Mouse (Mus musculus) E14TG2a.4 (cell line): ENCODE data around the gene Mtap.

Source experiments
- CTCF ChIP-seq: conservative IDR thresholded peaks from 2 replicates; pipeline ENCODE4 v1.5.1; 2014; ENCODE audit warnings: low read length
- NANOG ChIP-seq: IDR thresholded peaks from 2 replicates; pipeline ENCODE4 v1.6.1; 2014; ENCODE audit warnings: borderline replicate concordance, low read length, mixed read lengths
- POU5F1 ChIP-seq: IDR thresholded peaks from 2 replicates; pipeline ENCODE4 v1.6.1; 2014; ENCODE audit warnings: low read length, borderline replicate concordance

DNA sequence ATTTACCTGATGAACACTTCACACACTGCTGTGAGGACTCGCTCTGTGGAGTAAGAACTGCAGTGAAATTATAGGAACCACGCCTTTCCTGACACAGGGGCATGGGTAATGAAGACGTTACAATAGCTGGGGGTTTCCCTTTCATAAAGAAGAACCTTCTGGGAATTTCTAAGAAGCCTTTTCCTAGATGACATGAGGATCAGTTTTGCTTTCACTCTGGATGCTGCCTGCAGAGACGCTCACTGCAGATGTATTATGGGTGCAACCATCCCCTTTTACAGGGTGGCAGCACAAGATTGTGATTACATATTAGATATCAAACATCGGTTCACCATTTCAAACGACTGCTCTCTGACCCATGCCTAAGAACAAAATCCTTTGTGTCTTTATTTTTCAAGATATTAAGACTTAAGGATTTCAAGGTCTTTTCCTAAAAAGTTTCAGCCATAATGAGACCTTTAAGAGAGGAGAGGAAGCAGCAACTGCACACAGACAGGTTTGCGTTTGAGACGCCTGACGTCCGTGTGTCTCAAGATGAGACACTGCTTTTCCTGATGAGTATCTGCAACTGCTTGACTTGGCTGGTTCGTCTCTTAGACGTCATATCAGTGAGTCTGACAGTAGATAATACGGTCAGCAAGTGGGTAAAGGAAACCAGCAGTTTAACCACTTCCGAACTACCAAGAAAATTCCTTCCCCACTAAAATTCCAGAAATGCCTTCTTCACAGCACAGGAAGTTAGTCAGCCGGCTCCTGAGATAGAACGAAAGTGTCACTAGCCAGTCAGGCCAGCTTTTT is 13.3 kb upstream of the Mtap start:
- TF ChIP-seq CTCF (no peak), POU5F1 (no peak), NANOG (no peak)
